Mouse (Mus musculus) lung, postnatal 36 days (tissue): ENCODE results near the gene Nus1.

Experiments used
- DNase-seq: peaks from one replicate; pipeline ENCODE4 v3.0.0; 2022; ENCODE audit warnings: mixed read lengths

Nus1 gene

GRCm38 (mm10) chr10:52417998-52418860 is 882 bp downstream of the Nus1 start:
- DNase-seq: no peak

GRCm38 (mm10) chr10:52418931-52419330 is 1.6 kb downstream of the Nus1 start:
- DNase-seq: no peak

DNA sequence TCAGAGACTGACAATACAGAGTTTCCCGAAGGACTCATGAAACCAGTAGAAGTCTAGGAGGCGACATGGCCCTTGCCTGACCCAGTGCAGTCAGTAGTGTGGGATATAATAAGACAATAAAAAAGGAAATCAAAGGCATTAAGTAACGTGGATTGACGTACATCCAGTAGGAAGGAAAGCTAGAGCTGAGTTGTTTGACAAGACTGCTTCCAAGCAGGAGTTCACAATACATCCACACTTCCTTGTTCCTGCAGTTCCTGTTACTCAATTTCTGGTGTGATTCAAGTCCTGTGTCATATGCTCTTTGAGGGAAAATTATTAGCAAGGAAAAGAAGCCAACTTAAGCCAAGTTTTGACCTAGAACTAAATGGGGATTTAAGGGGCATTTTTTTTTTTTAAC is 2.1 kb downstream of the Nus1 start:
- DNase-seq: peak; percentile 22

GRCm38 (mm10) chr10:52420526-52420925 is 3.2 kb downstream of the Nus1 start:
- DNase-seq: no peak

GRCm38 (mm10) chr10:52421716-52422115 is 4.4 kb downstream of the Nus1 start:
- no peak for DNase-seq

GRCm38 (mm10) chr10:52423097-52423496 is 5.8 kb downstream of the Nus1 start:
- peak; percentile 49 for DNase-seq

DNA sequence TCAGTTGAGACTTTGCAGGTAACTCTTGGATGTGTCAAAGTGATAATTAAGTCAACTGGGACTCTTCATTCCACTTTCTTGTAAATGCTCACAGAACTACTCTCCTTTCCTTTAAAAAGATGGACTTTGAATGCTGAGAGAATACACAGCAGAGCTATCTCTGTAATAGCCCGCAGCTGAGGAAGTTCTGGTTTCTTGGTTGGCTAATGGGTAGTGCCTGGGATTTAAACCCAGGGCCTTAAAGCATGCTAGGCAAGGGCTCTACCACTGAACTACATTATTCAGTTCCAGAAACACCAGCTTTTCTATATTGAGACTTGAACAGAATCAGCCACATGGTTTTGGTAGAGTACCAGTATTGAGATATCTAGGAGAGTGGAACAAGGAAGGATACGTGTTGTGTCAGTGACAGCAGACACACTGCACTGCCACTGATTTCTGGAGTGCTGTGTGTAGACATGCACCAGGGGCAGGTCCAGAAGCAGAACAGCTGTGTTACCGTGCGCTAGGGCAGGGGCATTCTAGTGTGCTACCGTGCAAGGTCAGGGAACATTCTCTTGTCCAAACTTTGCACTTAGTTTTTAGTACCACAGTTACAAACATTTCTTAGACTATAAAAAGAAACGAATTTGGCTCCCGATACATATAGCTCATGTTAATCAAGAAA is 9.1 kb downstream of the Nus1 start:
- DNase-seq: no peak

GRCm38 (mm10) chr10:52427634-52428415 is 10.5 kb downstream of the Nus1 start:
- DNase-seq: no peak

GRCm38 (mm10) chr10:52430953-52431352 is 13.6 kb downstream of the Nus1 start:
- DNase-seq: no peak

DNA sequence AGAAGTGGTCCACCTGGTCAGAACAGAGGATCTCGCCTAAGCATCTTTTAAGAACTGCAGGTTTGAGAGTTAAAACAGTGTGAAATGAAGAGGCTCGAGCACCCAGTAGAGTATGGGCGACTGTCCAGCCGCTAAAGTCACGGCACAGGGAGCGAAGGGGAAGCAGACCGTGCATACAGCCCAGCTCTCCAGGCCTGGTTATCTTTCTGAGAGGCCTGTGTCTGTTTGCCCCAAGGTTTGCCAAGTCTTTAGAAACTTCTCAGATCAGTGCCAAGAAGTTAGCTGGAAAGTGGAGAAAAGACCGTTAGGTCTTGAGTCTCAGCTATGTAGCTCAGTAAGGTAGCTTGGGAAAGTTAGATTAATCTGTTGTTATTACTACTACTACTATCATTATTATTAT is 17.5 kb downstream of the Nus1 start:
- no peak for DNase-seq

GRCm38 (mm10) chr10:52460614-52461013 is 43.3 kb downstream of the Nus1 start:
- no peak for DNase-seq

DNA sequence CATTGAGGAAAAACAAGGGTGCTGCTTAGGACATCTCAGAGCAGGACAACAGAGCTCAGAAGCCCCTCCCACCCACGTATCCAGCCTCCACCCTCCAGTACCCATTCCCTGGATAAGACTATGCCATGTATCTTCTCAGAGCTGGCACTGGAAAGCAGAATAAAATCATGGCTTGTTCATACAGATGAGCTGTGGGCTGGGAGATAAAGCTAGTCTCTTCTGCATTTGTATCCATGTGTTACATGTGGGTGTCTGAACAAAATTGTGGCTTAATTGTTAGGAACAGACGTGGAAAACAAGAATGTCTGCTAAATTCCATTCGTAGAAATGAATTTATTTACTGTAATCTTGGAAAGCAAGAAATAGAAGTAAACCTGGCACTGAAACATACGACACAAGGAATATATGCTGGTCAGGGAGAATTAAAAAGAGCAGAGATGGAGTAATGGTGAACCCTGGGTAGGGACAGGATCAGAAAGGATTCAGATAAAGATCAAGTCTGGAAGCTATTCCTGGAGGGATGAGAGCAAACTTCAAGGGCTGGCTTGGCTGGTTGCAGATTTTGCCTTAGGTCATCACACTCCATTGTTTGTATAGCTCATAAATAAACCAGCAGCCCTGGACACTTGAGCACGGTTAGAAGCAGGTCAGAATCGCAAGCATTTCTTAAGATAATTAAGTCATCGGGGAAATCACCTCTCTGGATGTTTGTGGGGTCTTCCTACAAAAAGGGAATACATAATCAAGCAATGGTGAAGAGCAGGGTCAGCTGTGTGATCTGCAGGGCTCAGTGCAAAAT is 46.8 kb downstream of the Nus1 start:
- DNase-seq: no peak

GRCm38 (mm10) chr10:52471520-52471919 is 54.2 kb downstream of the Nus1 start:
- no peak for DNase-seq
